Mouse (Mus musculus) brain, embryonic 18.5 days (tissue): ENCODE measurements around the gene Mrps34.
"Not testable (repeated sequence)": the region's sequence is repeated elsewhere in the genome, so short reads cannot be mapped to it uniquely, and the experiment has no call there.

Source experiments
- DNase-seq: peaks from one replicate; pipeline ENCODE4 v3.0.0-alpha.2; 2012; ENCODE audit warnings: low read depth, low spot score

The Mrps34 gene

GRCm38 (mm10) chr17:24899153-24899552, 4.2 kb downstream of the Mrps34 start:
- no peak for DNase-seq

GRCm38 (mm10) chr17:24900014-24900413, 5.1 kb downstream of the Mrps34 start:
- no peak for DNase-seq

- DNase-seq, result no peak
Measured at GRCm38 (mm10) chr17:24902124-24902523, 7.2 kb downstream of the Mrps34 start.

GRCm38 (mm10) chr17:24902671-24903474, 8.0 kb downstream of the Mrps34 start:
- DNase-seq, result no peak

GRCm38 (mm10) chr17:24903767-24904166, 8.9 kb downstream of the Mrps34 start:
- DNase-seq, result no peak

GRCm38 (mm10) chr17:24907591-24907990, 12.7 kb downstream of the Mrps34 start:
- no peak for DNase-seq

GRCm38 (mm10) chr17:24913984-24914383, 19.1 kb downstream of the Mrps34 start:
- DNase-seq, result no peak

GRCm38 (mm10) chr17:24923246-24923645, 28.3 kb downstream of the Mrps34 start:
- DNase-seq, result no peak

GRCm38 (mm10) chr17:24929506-24929905, 34.6 kb downstream of the Mrps34 start:
- DNase-seq, result no peak

- DNase-seq, result no peak
Measured at GRCm38 (mm10) chr17:24932431-24932830, 37.5 kb downstream of the Mrps34 start.

GRCm38 (mm10) chr17:24933163-24933562, 38.2 kb downstream of the Mrps34 start:
- no peak for DNase-seq

- DNase-seq, result no peak
Measured at GRCm38 (mm10) chr17:24934926-24935325, 40.0 kb downstream of the Mrps34 start.

GRCm38 (mm10) chr17:24935666-24936065, 40.8 kb downstream of the Mrps34 start:
- DNase-seq, result no peak

- peak; percentile 84 for DNase-seq
Measured at GRCm38 (mm10) chr17:24936259-24937237, 41.6 kb downstream of the Mrps34 start, which contains the start of gene Mapk8ip3. Mapk8ip3 (minus strand) TSS chr17:24936977.

GRCm38 (mm10) chr17:24937266-24937665, 42.4 kb downstream of the Mrps34 start:
- no peak for DNase-seq

- not testable (repeated sequence) for DNase-seq
Measured at GRCm38 (mm10) chr17:24942453-24942852, 47.5 kb downstream of the Mrps34 start.

GRCm38 (mm10) chr17:24943036-24943435, 48.1 kb downstream of the Mrps34 start:
- no peak for DNase-seq

- DNase-seq, result not testable (repeated sequence)
Measured at GRCm38 (mm10) chr17:24943589-24943988, 48.7 kb downstream of the Mrps34 start.
